Mouse (Mus musculus) brain, embryonic 14.5 days (tissue): ENCODE results near the gene Spock1.
"Not testable (repeated sequence)": the region's sequence is repeated elsewhere in the genome, so short reads cannot be mapped to it uniquely, and the experiment has no call there.

Source experiments
- CTCF ChIP-seq: fragments of 200-500 bp; IDR thresholded peaks from 2 replicates; pipeline ENCODE4 v1.5.1; 2012; ENCODE audit warnings: inconsistent platforms, mild to moderate bottlenecking, moderate library complexity, borderline replicate concordance; ENCODE audit not compliant: insufficient read depth, insufficient read length; ENCODE audit errors: extremely low read depth
- POLR2A ChIP-seq: fragments of 200-500 bp; IDR thresholded peaks from 2 replicates; pipeline ENCODE4 v1.6.1; 2012; ENCODE audit warnings: mild to moderate bottlenecking, inconsistent platforms, borderline replicate concordance; ENCODE audit not compliant: poor library complexity, insufficient read depth, insufficient read length, severe bottlenecking; ENCODE audit errors: extremely low read depth

- not testable (repeated sequence) for TF ChIP-seq CTCF, POLR2A
Measured at GRCm38 (mm10) chr13:57470922-57471321, 437.2 kb downstream of the Spock1 start.
